Mouse (Mus musculus): ENCODE results near the gene Krt27.

GRCm38 (mm10) chr11:99366791-99367190, 15.9 kb upstream of the Krt27 start:
- TF ChIP-seq MAFK (IDR thresholded peaks at IDR 0.05; ENCODE audit: insufficient read depth, low read depth, low read length) = no peak
- TF ChIP-seq HCFC1 (IDR thresholded peaks at IDR 0.05; ENCODE audit: borderline replicate concordance, insufficient read depth, low read length) = no peak
- no peak for TF ChIP-seq ZC3H11A (IDR thresholded peaks at IDR 0.05; ENCODE audit: borderline replicate concordance, low read depth, low read length)

Data from ES-E14 (cell line).